Mouse (Mus musculus): ENCODE results near the gene Clcn1. TPM values are rescaled to one million over a fixed set of nuclear protein-coding genes. Genes with fewer than 3 reads are reported as not detected.

The Clcn1 gene
- total and polyA plus RNA-seq, 3 experiments = 4.3 to 12.1 (median 4.9) TPM

GRCm38 (mm10) chr6:42365215-42365614, 78.7 kb downstream of the Clcn1 start:
- 89% methylated on average over 6 of the region's 6 CpGs for WGBS
- no peak for TF ChIP-seq EP300 (IDR thresholded peaks at IDR 0.05; ENCODE audit: insufficient read depth, low read depth, low read length)
- TF ChIP-seq POLR2A (IDR thresholded peaks at IDR 0.05; ENCODE audit: insufficient read depth, low read depth, low read length) = no peak
- no peak for TF ChIP-seq CTCF (IDR thresholded peaks at IDR 0.05)
- H3K79me2 ChIP-seq (replicated peaks; ENCODE audit: control insufficient read depth, insufficient read depth, low read length) = no peaks in the 10 kb centered on the region
- H3K4me3 ChIP-seq = no peak overlapping the region
- peaks cover 5% of the 10 kb centered on the region for H3K36me3 ChIP-seq (ENCODE audit: control insufficient read depth, insufficient read depth, low read length)
- H3K4me1 ChIP-seq (ENCODE audit: control insufficient read depth, insufficient read depth, low read length) = peaks cover 17% of the 10 kb centered on the region
- DNase-seq = no peak
- no peak overlapping the region for H3K27ac ChIP-seq
- H3K9ac ChIP-seq (ENCODE audit: low read depth, low read length) = no peak overlapping the region
- intact Hi-C loops (cut with DNase I) = no loop called here
- H3K27me3 ChIP-seq (ENCODE audit: control insufficient read depth, insufficient read depth, low read length) = no peaks in the 10 kb centered on the region

Other genes with a start within 250 kb of the Clcn1 start
- gene Sva, start 248.3 kb upstream of the Clcn1 start, total RNA-seq (2021) = not detected
- gene Sva, start 248.3 kb upstream of the Clcn1 start, polyA plus RNA-seq (2012; rRNA removed) = not detected in 2 replicates
- gene Tas2r139, start 145.7 kb upstream of the Clcn1 start, total RNA-seq (2021) = not detected
- not detected in 2 replicates for gene Tas2r139, start 145.7 kb upstream of the Clcn1 start, polyA plus RNA-seq (2012; rRNA removed)
- not detected for gene Tas2r144, start 71.4 kb upstream of the Clcn1 start, total RNA-seq (2021)
- not detected in 2 replicates for gene Tas2r144, start 71.4 kb upstream of the Clcn1 start, polyA plus RNA-seq (2012; rRNA removed)
- gene Gstk1, start 40.8 kb upstream of the Clcn1 start, total RNA-seq (2021) = 100 to 1,000 TPM; 139 to 167 TPM
- 87.1 and 118 TPM in 2 replicates for gene Gstk1, start 40.8 kb upstream of the Clcn1 start, polyA plus RNA-seq (2012; rRNA removed)
- under 1 TPM in 1 of 2 experiments, not detected in 1; 0.21 TPM for gene Tmem139, start 24.7 kb upstream of the Clcn1 start, total RNA-seq (2021)
- gene Tmem139, start 24.7 kb upstream of the Clcn1 start, polyA plus RNA-seq (2012; rRNA removed) = 0.15 and 0.33 TPM in 2 replicates
- 10 to 100 TPM in 1 of 2 experiments, 1 to 10 TPM in 1; 7.5 to 12.2 TPM for gene Casp2, start 21.7 kb upstream of the Clcn1 start, total RNA-seq (2021)
- gene Casp2, start 21.7 kb upstream of the Clcn1 start, polyA plus RNA-seq (2012; rRNA removed) = 12.1 and 18.6 TPM in 2 replicates
- gene Fam131b, start 38.0 kb downstream of the Clcn1 start, total RNA-seq (2021) = under 1 TPM; 0.60 to 0.61 TPM
- 0.82 and 0.88 TPM in 2 replicates for gene Fam131b, start 38.0 kb downstream of the Clcn1 start, polyA plus RNA-seq (2012; rRNA removed)
- gene Zyx, start 62.9 kb downstream of the Clcn1 start, total RNA-seq (2021) = 10 to 100 TPM; 45.8 to 60.2 TPM
- 77.7 and 110 TPM in 2 replicates for gene Zyx, start 62.9 kb downstream of the Clcn1 start, polyA plus RNA-seq (2012; rRNA removed)
- under 1 TPM; 0.14 to 0.16 TPM for gene Epha1, start 86.6 kb downstream of the Clcn1 start, total RNA-seq (2021)
- gene Epha1, start 86.6 kb downstream of the Clcn1 start, polyA plus RNA-seq (2012; rRNA removed) = 0.50 and 0.94 TPM in 2 replicates
- gene Tas2r143, start 113.6 kb downstream of the Clcn1 start, total RNA-seq (2021) = not detected
- gene Tas2r143, start 113.6 kb downstream of the Clcn1 start, polyA plus RNA-seq (2012; rRNA removed) = 0.20 and 0.29 TPM in 2 replicates
- gene Tas2r135, start 118.7 kb downstream of the Clcn1 start, total RNA-seq (2021) = under 1 TPM in 1 of 2 experiments, not detected in 1; 0.27 TPM
- not detected in 2 replicates for gene Tas2r135, start 118.7 kb downstream of the Clcn1 start, polyA plus RNA-seq (2012; rRNA removed)
- not detected for gene Tas2r126, start 147.8 kb downstream of the Clcn1 start, total RNA-seq (2021)
- not detected in 2 replicates for gene Tas2r126, start 147.8 kb downstream of the Clcn1 start, polyA plus RNA-seq (2012; rRNA removed)
- not detected for gene Olfr458, start 178.5 kb downstream of the Clcn1 start, total RNA-seq (2021)
- not detected in 2 replicates for gene Olfr458, start 178.5 kb downstream of the Clcn1 start, polyA plus RNA-seq (2012; rRNA removed)
- not detected for gene Olfr457, start 189.7 kb downstream of the Clcn1 start, total RNA-seq (2021)
- not detected in 2 replicates for gene Olfr457, start 189.7 kb downstream of the Clcn1 start, polyA plus RNA-seq (2012; rRNA removed)
- not detected for gene Olfr456, start 200.5 kb downstream of the Clcn1 start, total RNA-seq (2021)
- gene Olfr456, start 200.5 kb downstream of the Clcn1 start, polyA plus RNA-seq (2012; rRNA removed) = not detected in 2 replicates